Mouse (Mus musculus): Measurements from ENCODE around the gene Nme4. TPM values are rescaled to one million over a fixed set of nuclear protein-coding genes. Genes with fewer than 3 reads are reported as not detected.
A peak's percentile ranks its signal among the peaks of the same experiment; 100 is the strongest.

Gene Nme4
- polyA plus RNA-seq, 1 experiment from 2014 or later, result 30.9 TPM

GRCm38 (mm10) chr17:26123267-26123684 is 27.9 kb upstream of the Nme4 start, which contains the start of gene Mrpl28:
Mrpl28 (plus strand) TSS chr17:26123500.
- WGBS, result under 1% methylated on average over 32 of the region's 32 CpGs
- TF ChIP-seq EP300 (optimal IDR thresholded peaks at IDR 0.05) (no peak), CTCF (IDR thresholded peaks at IDR 0.05; ENCODE audit: low read depth) (no peak; the same call in 1 of the 2 replicates)
- ATAC-seq (ENCODE audit: low FRiP score, low TSS enrichment), result peak; percentile 74
- Histone ChIP-seq H3K4me3 (ENCODE audit: low read depth, low read length) (peak within 1 kb of the TSS; percentile 93), H3K36me3 (ENCODE audit: control insufficient read depth, insufficient read depth, low read length) (peaks cover 8% of the 10 kb centered on the region; the same call in 1 of the 2 replicates), H3K4me1 (replicated peaks; ENCODE audit: control insufficient read depth, insufficient read depth) (0 out of 2 replicates have a peak, but pooled peaks cover 4% of the 10 kb centered on the region), H3K27me3 (ENCODE audit: control insufficient read depth, insufficient read depth, low read length) (no peaks in the 10 kb centered on the region), H3K9ac (ENCODE audit: low read length) (peak within 1 kb of the TSS; percentile 83), H3K27ac (replicated peaks) (peak within 1 kb of the TSS; percentile 69), H3K4me2 (replicated peaks; ENCODE audit: low read depth) (peak within 1 kb of the TSS; percentile 79), H3K9me3 (ENCODE audit: control insufficient read depth, low read length) (no peaks in the 10 kb centered on the region)
- DNase-seq (ENCODE audit: low spot score), result peak; percentile 93

GRCm38 (mm10) chr17:26122431-26123140 is 27.2 kb upstream of the Nme4 start:
- no peak for DNase-seq (ENCODE audit: low spot score)
- 0 out of 2 replicates have a peak, but pooled peaks cover 4% of the 10 kb centered on the region for H3K4me1 ChIP-seq (replicated peaks; ENCODE audit: control insufficient read depth, insufficient read depth)
- ATAC-seq (ENCODE audit: low FRiP score, low TSS enrichment), result no peak
- H3K36me3 ChIP-seq (ENCODE audit: control insufficient read depth, insufficient read depth, low read length), result peaks cover 8% of the 10 kb centered on the region; the same call in 1 of the 2 replicates
- 61% methylated on average over 5 of the region's 5 CpGs for WGBS
- H3K4me3 ChIP-seq (ENCODE audit: low read depth, low read length), result no peak overlapping the region
- H3K9ac ChIP-seq (ENCODE audit: low read length), result no peak overlapping the region
- H3K27me3 ChIP-seq (ENCODE audit: control insufficient read depth, insufficient read depth, low read length), result no peaks in the 10 kb centered on the region
- H3K27ac ChIP-seq (replicated peaks), result no peak overlapping the region
- no peaks in the 10 kb centered on the region for H3K9me3 ChIP-seq (ENCODE audit: control insufficient read depth, low read length)
- no peak overlapping the region for H3K4me2 ChIP-seq (replicated peaks; ENCODE audit: low read depth)
- no peak; the same call in 1 of the 2 replicates for TF ChIP-seq CTCF (IDR thresholded peaks at IDR 0.05; ENCODE audit: low read depth)
- TF ChIP-seq EP300 (optimal IDR thresholded peaks at IDR 0.05), result no peak

- H3K4me3 ChIP-seq (ENCODE audit: low read depth, low read length), result no peak overlapping the region
- H3K4me2 ChIP-seq (replicated peaks; ENCODE audit: low read depth), result no peak overlapping the region; the same call in 1 of the 2 replicates
- ATAC-seq (ENCODE audit: low FRiP score, low TSS enrichment) (peak; percentile 63), DNase-seq (ENCODE audit: low spot score) (peak; percentile 84)
- 0 out of 2 replicates have a peak overlapping the region, but pooled peaks have one; percentile 20 for H3K27ac ChIP-seq (replicated peaks)
- peaks cover 3% of the 10 kb centered on the region; the same call in 1 of the 2 replicates for H3K27me3 ChIP-seq (ENCODE audit: control insufficient read depth, insufficient read depth, low read length)
- H3K4me1 ChIP-seq (replicated peaks; ENCODE audit: control insufficient read depth, insufficient read depth), result 0 out of 2 replicates have a peak, but pooled peaks cover 4% of the 10 kb centered on the region
- no peak overlapping the region for H3K9ac ChIP-seq (ENCODE audit: low read length)
- H3K36me3 ChIP-seq (ENCODE audit: control insufficient read depth, insufficient read depth, low read length), result no peaks in the 10 kb centered on the region
- no peaks in the 10 kb centered on the region for H3K9me3 ChIP-seq (ENCODE audit: control insufficient read depth, low read length)
- TF ChIP-seq EP300 (optimal IDR thresholded peaks at IDR 0.05) (no peak), CTCF (IDR thresholded peaks at IDR 0.05; ENCODE audit: low read depth) (peak; percentile 90)
- WGBS, result 33% methylated on average over 32 of the region's 33 CpGs
Observed at GRCm38 (mm10) chr17:26119766-26120710, 24.6 kb upstream of the Nme4 start.

- Histone ChIP-seq H3K4me2 (replicated peaks; ENCODE audit: low read depth) (no peak overlapping the region), H3K27me3 (ENCODE audit: control insufficient read depth, insufficient read depth, low read length) (peaks cover 9% of the 10 kb centered on the region), H3K9ac (ENCODE audit: low read length) (no peak overlapping the region)
Observed at GRCm38 (mm10) chr17:26116503-26117258, 21.3 kb upstream of the Nme4 start.

GRCm38 (mm10) chr17:26115956-26116487 is 20.6 kb upstream of the Nme4 start:
- H3K9me3 ChIP-seq (ENCODE audit: control insufficient read depth, low read length), result no peaks in the 10 kb centered on the region
- no peak overlapping the region for H3K4me3 ChIP-seq (ENCODE audit: low read depth, low read length)
- H3K36me3 ChIP-seq (ENCODE audit: control insufficient read depth, insufficient read depth, low read length), result no peaks in the 10 kb centered on the region
- 50% methylated on average over 1 of the region's 3 CpGs for WGBS
- no peak overlapping the region for H3K4me2 ChIP-seq (replicated peaks; ENCODE audit: low read depth)
- H3K27me3 ChIP-seq (ENCODE audit: control insufficient read depth, insufficient read depth, low read length), result peaks cover 9% of the 10 kb centered on the region
- DNase-seq (ENCODE audit: low spot score) (peak; percentile 63), ATAC-seq (ENCODE audit: low FRiP score, low TSS enrichment) (peak; percentile 14; the same call in 1 of the 2 replicates)
- no peaks in the 10 kb centered on the region for H3K4me1 ChIP-seq (replicated peaks; ENCODE audit: control insufficient read depth, insufficient read depth)
- no peak overlapping the region for H3K9ac ChIP-seq (ENCODE audit: low read length)
- peak overlapping the region; percentile 84 for H3K27ac ChIP-seq (replicated peaks)
- no peak for TF ChIP-seq CTCF (IDR thresholded peaks at IDR 0.05; ENCODE audit: low read depth)
- TF ChIP-seq EP300 (optimal IDR thresholded peaks at IDR 0.05), result no peak

More at GRCm38 (mm10) chr17:26116503-26117258, 21.3 kb upstream of the Nme4 start:
- Histone ChIP-seq H3K27ac (replicated peaks) (peak overlapping the region; percentile 84), H3K4me3 (ENCODE audit: low read depth, low read length) (no peak overlapping the region), H3K36me3 (ENCODE audit: control insufficient read depth, insufficient read depth, low read length) (no peaks in the 10 kb centered on the region), H3K4me1 (replicated peaks; ENCODE audit: control insufficient read depth, insufficient read depth) (no peaks in the 10 kb centered on the region), H3K9me3 (ENCODE audit: control insufficient read depth, low read length) (no peaks in the 10 kb centered on the region)
- WGBS, result 72% methylated on average over 17 of the region's 17 CpGs
- DNase-seq (ENCODE audit: low spot score) (peak; percentile 68), ATAC-seq (ENCODE audit: low FRiP score, low TSS enrichment) (peak; percentile 61)
- TF ChIP-seq EP300 (optimal IDR thresholded peaks at IDR 0.05), result no peak
- no peak for TF ChIP-seq CTCF (IDR thresholded peaks at IDR 0.05; ENCODE audit: low read depth)
